Comparison of ENCODE assay signal across 8 mouse cellular contexts in genomic region chr6:108065583-108065982, GRCm38 (mm10). TPM values are rescaled to one million over a fixed set of nuclear protein-coding genes. Genes with fewer than 3 reads are reported as not detected.
DNase-seq lines count a peak whose midpoint lies in the region.

No protein-coding gene starts in this region.

- H3K4me3 ChIP-seq in brown adipose tissue, adult 24 weeks (ENCODE audit: insufficient read depth, low read depth, low read length) = peak overlapping the region; percentile 61
- peak overlapping the region; percentile 65 for H3K4me3 ChIP-seq in forebrain, embryonic 10.5 days

- WGBS in forebrain, embryonic 10.5 days = 7% methylated on average over 6 of the region's 6 CpGs

- no peak overlapping the region for H3K27ac ChIP-seq in brown adipose tissue, adult 24 weeks (replicated peaks; ENCODE audit: low read depth, low read length)
- H3K27ac ChIP-seq in forebrain, embryonic 10.5 days = peak overlapping the region; percentile 91

- no peaks in the 10 kb centered on the region for H3K36me3 ChIP-seq in forebrain, embryonic 10.5 days (replicated peaks)

- H3K27me3 ChIP-seq in forebrain, embryonic 10.5 days (ENCODE audit: poor library complexity, severe bottlenecking) = no peaks in the 10 kb centered on the region

- DNase-seq in MEL-GATA-1-ER (ENCODE audit: extremely low read depth, low read depth) = peak; percentile 72
- DNase-seq in forebrain, embryonic 10.5 days (ENCODE audit: extremely low spot score, low spot score) = peak; percentile 69
- peak; percentile 86 for DNase-seq in heart, postnatal 4 days
- DNase-seq in layer of hippocampus, adult 9-11 months = peak; percentile 92
- DNase-seq in lung, postnatal 10 days = peak; percentile 95
- DNase-seq in retina, postnatal 7 days (ENCODE audit: low read depth, low spot score) = peak; percentile 76
- DNase-seq in urinary bladder, postnatal 4 days (ENCODE audit: low spot score in 2 of 2) = peak; percentile 68

- no peaks in the 10 kb centered on the region for H3K9me3 ChIP-seq in forebrain, embryonic 10.5 days

- no peaks in the 10 kb centered on the region for H3K4me1 ChIP-seq in brown adipose tissue, adult 24 weeks (ENCODE audit: control insufficient read depth, insufficient read depth, insufficient read length, low read length)
- H3K4me1 ChIP-seq in forebrain, embryonic 10.5 days = peaks cover 11% of the 10 kb centered on the region

RNA-seq across cellular contexts. Expression of gene Setmar, which starts 0.7 kb away (rescaled TPM):
- polyA plus RNA-seq in brown adipose tissue, adult 24 weeks (2012; ENCODE audit: insufficient read depth, insufficient read length, missing spikeins) = 3.4 and 5.2 TPM in 2 replicates
- polyA plus RNA-seq in forebrain, embryonic 10.5 days (2016; fragmentation: Nextera tagmentation; extraction: Ambion mirVana) = 7.1 and 8.1 TPM in 2 replicates
- 1 to 10 TPM; 4.2 to 4.6 TPM for total RNA-seq in heart, postnatal 4 days (2021)
